Mouse (Mus musculus) lung, postnatal 0 days (tissue): Measurements from ENCODE around the gene Dcaf12. TPM values are rescaled to one million over a fixed set of nuclear protein-coding genes. Genes with fewer than 3 reads are reported as not detected.

ENCODE experiments used
- ATAC-seq: fragments of 200-750 bp; cut with Nextera tagmentation; 2 replicates; pipeline ENCODE4 v1.8.0; 2017; ENCODE audit warnings: moderate library complexity
- DNase-seq: peaks from one replicate; pipeline ENCODE4 v3.0.0-alpha.2; 2016; ENCODE audit warnings: low spot score
- H3K27ac ChIP-seq: fragments of 300-500 bp; sonication (generic); 2 replicates; pipeline ENCODE4 v1.5.1; 2014; ENCODE audit warnings: antibody characterized with exemption, mild to moderate bottlenecking, low read length, mixed read lengths
- H3K27me3 ChIP-seq: fragments of 300-500 bp; sonication (generic); replicated peaks from 2 replicates; pipeline ENCODE4 v1.6.1; 2014; ENCODE audit warnings: low read length, mixed read lengths; ENCODE audit not compliant: insufficient read depth
- H3K36me3 ChIP-seq: fragments of 300-500 bp; sonication (generic); 2 replicates; pipeline ENCODE4 v1.6.1; 2014; ENCODE audit warnings: low read length, mixed read lengths; ENCODE audit not compliant: insufficient read depth
- H3K4me1 ChIP-seq: fragments of 300-500 bp; sonication (generic); 2 replicates; pipeline ENCODE4 v1.6.1; 2014; ENCODE audit warnings: antibody characterized with exemption, low read depth, low read length, mixed read lengths; ENCODE audit not compliant: insufficient read depth
- H3K4me2 ChIP-seq: fragments of 300-500 bp; sonication (generic); replicated peaks from 2 replicates; pipeline ENCODE4 v1.6.1; 2014; ENCODE audit warnings: low read depth, mild to moderate bottlenecking, low read length, moderate library complexity, mixed read lengths
- H3K4me3 ChIP-seq: fragments of 300-500 bp; sonication (generic); 2 replicates; pipeline ENCODE4 v1.5.1; 2014; ENCODE audit warnings: low read depth, low read length
- H3K9ac ChIP-seq: fragments of 300-500 bp; sonication (generic); replicated peaks from 2 replicates; pipeline ENCODE4 v1.6.1; 2014; ENCODE audit warnings: low read depth, mild to moderate bottlenecking
- H3K9me3 ChIP-seq: fragments of 300-500 bp; sonication (generic); 2 replicates; pipeline ENCODE4 v1.6.1; 2016; ENCODE audit warnings: low read length, mixed read lengths
- CTCF ChIP-seq: IDR thresholded peaks from 2 replicates; pipeline ENCODE4 v1.5.1; 2016; ENCODE audit warnings: antibody characterized with exemption, mild to moderate bottlenecking
- EP300 ChIP-seq: IDR thresholded peaks from 2 replicates; pipeline ENCODE4 v1.6.1; 2016; ENCODE audit warnings: antibody characterized with exemption, mild to moderate bottlenecking, control low read depth
- WGBS: fragments of 180-500 bp; shearing (Covaris S2); extraction: QIAGEN DNeasy Blood & Tissue Kit; methylation state at CpG from one replicate; pipeline ENCODE4 v1.1.7; 2014; 5-methylcytosine and 5-hydroxymethylcytosine counted together
- polyA plus RNA-seq: library from polyadenylated mRNA; unstranded; fragments of >200 nt; fragmentation: Nextera tagmentation; extraction: Ambion mirVana; gene quantifications from 2 replicates; pipeline ENCODE4 v1.2.1, GENCODE M21; 2015

Dcaf12 gene
- polyA plus RNA-seq, 1 experiment from 2014 or later: 41.3 TPM

- H3K4me3 ChIP-seq: no peak overlapping the region
- H3K36me3 ChIP-seq: no peaks in the 10 kb centered on the region
- no peak overlapping the region for H3K9ac ChIP-seq
- no peaks in the 10 kb centered on the region for H3K9me3 ChIP-seq
- no peaks in the 10 kb centered on the region for H3K4me1 ChIP-seq
- TF ChIP-seq EP300 (no peak), CTCF (no peak)
- ATAC-seq (no peak), DNase-seq (no peak)
- H3K27ac ChIP-seq: no peak overlapping the region
- no peak overlapping the region for H3K4me2 ChIP-seq
- H3K27me3 ChIP-seq: no peaks in the 10 kb centered on the region
- 93% methylated on average over 4 of the region's 4 CpGs for WGBS
Observed at GRCm38 (mm10) chr4:41352758-41353157, 38.1 kb upstream of the Dcaf12 start.

- Histone ChIP-seq H3K27me3 (no peaks in the 10 kb centered on the region), H3K4me3 (peak overlapping the region; percentile 86), H3K4me1 (no peaks in the 10 kb centered on the region), H3K27ac (peak overlapping the region; percentile 93), H3K9ac (peak overlapping the region; percentile 63), H3K36me3 (no peaks in the 10 kb centered on the region), H3K9me3 (no peaks in the 10 kb centered on the region), H3K4me2 (peak overlapping the region; percentile 64)
- DNase-seq (peak; percentile 72), ATAC-seq (peak; percentile 55)
- 3% methylated on average over 27 of the region's 28 CpGs for WGBS
- TF ChIP-seq EP300 (no peak), CTCF (no peak)
Observed at GRCm38 (mm10) chr4:41349199-41349591, 34.5 kb upstream of the Dcaf12 start.

- no peaks in the 10 kb centered on the region for H3K9me3 ChIP-seq
- no peaks in the 10 kb centered on the region for H3K36me3 ChIP-seq
- no peaks in the 10 kb centered on the region for H3K27me3 ChIP-seq
- TF ChIP-seq CTCF (no peak), EP300 (peak; percentile 53)
- ATAC-seq (peak; percentile 98), DNase-seq (peak; percentile 99)
- H3K9ac ChIP-seq: peak within 1 kb of the TSS; percentile 63
- no peaks in the 10 kb centered on the region for H3K4me1 ChIP-seq
- H3K27ac ChIP-seq: peak within 1 kb of the TSS; percentile 93
- peak within 1 kb of the TSS; percentile 64 for H3K4me2 ChIP-seq
- WGBS: 2% methylated on average over 31 of the region's 31 CpGs
- peak within 1 kb of the TSS; percentile 86 for H3K4me3 ChIP-seq
Observed at GRCm38 (mm10) chr4:41348584-41349198, 34.0 kb upstream of the Dcaf12 start, which contains the start of gene Ubap1. TSS of gene Ubap1 (plus strand) at chr4:41348996.

GRCm38 (mm10) chr4:41347839-41348238 is 33.1 kb upstream of the Dcaf12 start:
- DNase-seq (peak; percentile 62), ATAC-seq (no peak)
- H3K4me1 ChIP-seq: no peaks in the 10 kb centered on the region
- peak overlapping the region; percentile 71 for H3K27ac ChIP-seq
- no peaks in the 10 kb centered on the region for H3K27me3 ChIP-seq
- H3K9me3 ChIP-seq: no peaks in the 10 kb centered on the region
- H3K36me3 ChIP-seq: no peaks in the 10 kb centered on the region
- peak overlapping the region; percentile 86 for H3K4me3 ChIP-seq
- peak overlapping the region; percentile 44 for H3K4me2 ChIP-seq
- WGBS: 49% methylated on average over 4 of the region's 5 CpGs
- TF ChIP-seq CTCF: no peak
- no peak for TF ChIP-seq EP300
- H3K9ac ChIP-seq: no peak overlapping the region

GRCm38 (mm10) chr4:41346011-41346410 is 31.3 kb upstream of the Dcaf12 start:
- H3K9me3 ChIP-seq: no peaks in the 10 kb centered on the region
- no peak overlapping the region for H3K27ac ChIP-seq
- H3K4me3 ChIP-seq: no peak overlapping the region
- no peak overlapping the region for H3K9ac ChIP-seq
- 69% methylated on average over 2 of the region's 2 CpGs for WGBS
- no peak for ATAC-seq
- no peak overlapping the region for H3K4me2 ChIP-seq
- no peak for DNase-seq
- no peaks in the 10 kb centered on the region for H3K27me3 ChIP-seq
- H3K36me3 ChIP-seq: no peaks in the 10 kb centered on the region
- no peak for TF ChIP-seq CTCF
- TF ChIP-seq EP300: no peak
- no peaks in the 10 kb centered on the region for H3K4me1 ChIP-seq

- Histone ChIP-seq H3K9ac (no peak overlapping the region), H3K27me3 (no peaks in the 10 kb centered on the region), H3K9me3 (no peaks in the 10 kb centered on the region), H3K36me3 (no peaks in the 10 kb centered on the region), H3K4me2 (no peak overlapping the region), H3K4me3 (no peak overlapping the region), H3K27ac (no peak overlapping the region), H3K4me1 (no peaks in the 10 kb centered on the region)
- 78% methylated on average over 11 of the region's 11 CpGs for WGBS
- ATAC-seq: no peak
- DNase-seq: no peak
- TF ChIP-seq CTCF: no peak
- no peak for TF ChIP-seq EP300
Observed at GRCm38 (mm10) chr4:41340912-41341550, 26.3 kb upstream of the Dcaf12 start.
